18 mouse cellular contexts compared by ENCODE assay signal in genomic region chr19:29642211-29642610, GRCm38 (mm10). TPM values are rescaled to one million over a fixed set of nuclear protein-coding genes. Genes with fewer than 3 reads are reported as not detected.
DNase-seq lines count a peak whose midpoint lies in the region; ATAC-seq and TF ChIP-seq lines count a peak whose summit lies in the region.
"Had no signal": no experiment of that assay in that cellular context is flagged by ENCODE, and none has a peak within 500 bp of the region (broad histone marks: within the 10 kb centered on the region; RNA-seq: fewer than 3 reads in every experiment).

No protein-coding gene starts in this region.

- no peaks in the 10 kb centered on the region for H3K27me3 ChIP-seq in liver, embryonic 12.5 days (replicated peaks)
- no peaks in the 10 kb centered on the region for H3K27me3 ChIP-seq in liver, postnatal 0 days (ENCODE audit: insufficient read depth, low read length)
- no peaks in the 10 kb centered on the region for H3K27me3 ChIP-seq in embryonic facial prominence, embryonic 15.5 days
- H3K27me3 ChIP-seq: hindbrain, embryonic 12.5 days; kidney, embryonic 15.5 days; liver, embryonic 13.5 days; midbrain, embryonic 12.5 days had no signal

- peaks cover 69% of the 10 kb centered on the region for H3K36me3 ChIP-seq in liver, embryonic 12.5 days
- peaks cover 19% of the 10 kb centered on the region for H3K36me3 ChIP-seq in liver, postnatal 0 days (replicated peaks; ENCODE audit: insufficient read depth, low read length)
- H3K36me3 ChIP-seq in embryonic facial prominence, embryonic 15.5 days = peaks cover 10% of the 10 kb centered on the region; the same call in 1 of the 2 replicates

- no peak overlapping the region for H3K4me2 ChIP-seq in liver, embryonic 12.5 days
- no peak overlapping the region for H3K4me2 ChIP-seq in liver, postnatal 0 days (ENCODE audit: low read depth, low read length)
- H3K4me2 ChIP-seq in embryonic facial prominence, embryonic 15.5 days (replicated peaks) = no peak overlapping the region
- H3K4me2 ChIP-seq: hindbrain, embryonic 12.5 days; kidney, embryonic 15.5 days; liver, embryonic 13.5 days; midbrain, embryonic 12.5 days had no signal

- H3K9me3 ChIP-seq in liver, embryonic 12.5 days (replicated peaks) = no peaks in the 10 kb centered on the region
- no peaks in the 10 kb centered on the region; the same call in 1 of the 2 replicates for H3K9me3 ChIP-seq in liver, postnatal 0 days (ENCODE audit: low read length)
- no peaks in the 10 kb centered on the region for H3K9me3 ChIP-seq in embryonic facial prominence, embryonic 15.5 days (replicated peaks)
- H3K9me3 ChIP-seq: hindbrain, embryonic 12.5 days; kidney, embryonic 15.5 days; liver, embryonic 13.5 days had no signal

- TF ChIP-seq CTCF in liver, postnatal 0 days (IDR thresholded peaks at IDR 0.05; ENCODE audit: low read depth) = no peak

- H3K4me1 ChIP-seq in liver, embryonic 12.5 days = peaks cover 35% of the 10 kb centered on the region
- peaks cover 3% of the 10 kb centered on the region; the same call in 1 of the 2 replicates for H3K4me1 ChIP-seq in liver, postnatal 0 days (ENCODE audit: insufficient read depth)
- peaks cover 10% of the 10 kb centered on the region; the same call in 1 of the 2 replicates for H3K4me1 ChIP-seq in embryonic facial prominence, embryonic 15.5 days
- H3K4me1 ChIP-seq: hindbrain, embryonic 12.5 days had no signal

- peak overlapping the region; percentile 25; the same call in 1 of the 2 replicates for H3K27ac ChIP-seq in liver, embryonic 12.5 days
- H3K27ac ChIP-seq in liver, postnatal 0 days (ENCODE audit: low read depth) = no peak overlapping the region
- no peak overlapping the region for H3K27ac ChIP-seq in embryonic facial prominence, embryonic 15.5 days (replicated peaks)
- H3K27ac ChIP-seq: hindbrain, embryonic 12.5 days; liver, embryonic 13.5 days; midbrain, embryonic 12.5 days had no signal

- DNase-seq in liver, postnatal 0 days = no peak
- DNase-seq in R1 (ENCODE audit: low read depth, low spot score) = peak; percentile 22
- no peak for DNase-seq in urinary bladder, postnatal 14 days (ENCODE audit: low spot score)
- no peak for DNase-seq in thymus, postnatal 14 days
- no peak for DNase-seq in thymus, postnatal 36 days
- DNase-seq: adrenal gland, postnatal 14 days; cerebellum, adult 9-10 months; heart, adult 2 months; layer of hippocampus, adult 9-11 months; liver, embryonic 13.5 days; lung, postnatal 14 days had no signal

- WGBS in liver, embryonic 12.5 days (ENCODE audit: insufficient replicate concordance) = 75% methylated on average over 6 of the region's 6 CpGs
- 76% methylated on average over 6 of the region's 6 CpGs for WGBS in liver, postnatal 0 days (ENCODE audit: insufficient replicate concordance)
- WGBS in embryonic facial prominence, embryonic 15.5 days = 38% methylated on average over 6 of the region's 6 CpGs

- H3K4me3 ChIP-seq in liver, embryonic 12.5 days = no peak overlapping the region
- H3K4me3 ChIP-seq in liver, postnatal 0 days (ENCODE audit: low read depth, low read length) = no peak overlapping the region
- H3K4me3 ChIP-seq in embryonic facial prominence, embryonic 15.5 days (replicated peaks) = no peak overlapping the region
- H3K4me3 ChIP-seq: heart, adult 2 months; hindbrain, embryonic 12.5 days; kidney, embryonic 15.5 days; liver, embryonic 13.5 days; midbrain, embryonic 12.5 days had no signal

- ATAC-seq in liver, embryonic 12.5 days = no peak
- no peak for ATAC-seq in liver, postnatal 0 days
- 0 out of 2 replicates have a peak, but pooled peaks have one; percentile 43 for ATAC-seq in embryonic facial prominence, embryonic 15.5 days (ENCODE audit: insufficient number of reproducible peaks, low FRiP score, low TSS enrichment, low read depth)

- H3K9ac ChIP-seq in liver, embryonic 12.5 days = no peak overlapping the region
- no peak overlapping the region for H3K9ac ChIP-seq in liver, postnatal 0 days (replicated peaks)
- H3K9ac ChIP-seq in embryonic facial prominence, embryonic 15.5 days = no peak overlapping the region
- H3K9ac ChIP-seq: hindbrain, embryonic 12.5 days; kidney, embryonic 15.5 days; liver, embryonic 13.5 days; midbrain, embryonic 12.5 days had no signal

- TF ChIP-seq EP300 in liver, postnatal 0 days (IDR thresholded peaks at IDR 0.05; ENCODE audit: low read depth) = no peak

RNA-seq across cellular contexts. Expression of gene Ermp1, which starts 6.0 kb away (rescaled TPM):
- 18.3 and 19.3 TPM in 2 replicates for polyA plus RNA-seq in liver, embryonic 12.5 days (2016; fragmentation: Nextera tagmentation; extraction: Ambion mirVana)
- polyA plus RNA-seq in liver, postnatal 0 days (2015; fragmentation: Nextera tagmentation; extraction: Ambion mirVana) = 4.1 and 4.3 TPM in 2 replicates
- 20.8 and 23.4 TPM in 2 replicates for polyA plus RNA-seq in embryonic facial prominence, embryonic 15.5 days (2015; fragmentation: Nextera tagmentation; extraction: Ambion mirVana)

RNA-seq across cellular contexts. Expression of gene Mlana, which starts 55.4 kb away (rescaled TPM):
- polyA plus RNA-seq in liver, embryonic 12.5 days (2016; fragmentation: Nextera tagmentation; extraction: Ambion mirVana) = not detected in 2 replicates
- not detected in 2 replicates for polyA plus RNA-seq in liver, postnatal 0 days (2015; fragmentation: Nextera tagmentation; extraction: Ambion mirVana)
- 4.6 and 5.4 TPM in 2 replicates for polyA plus RNA-seq in embryonic facial prominence, embryonic 15.5 days (2015; fragmentation: Nextera tagmentation; extraction: Ambion mirVana)
- polyA plus RNA-seq: hindbrain, embryonic 12.5 days; intestine, embryonic 14.5 days; kidney, embryonic 15.5 days; liver, embryonic 13.5 days; midbrain, embryonic 12.5 days; stomach, postnatal 0 days had no signal
